Mouse (Mus musculus) liver, postnatal 0 days (tissue): ENCODE results near the gene Cox4i2. TPM values are rescaled to one million over a fixed set of nuclear protein-coding genes. Genes with fewer than 3 reads are reported as not detected.
A peak's percentile ranks its signal among the peaks of the same experiment; 100 is the strongest.

Experiments
- ATAC-seq: fragments of 200-750 bp; cut with Nextera tagmentation; 2 replicates; pipeline ENCODE4 v1.8.0; 2017; ENCODE audit warnings: mild to moderate bottlenecking, moderate library complexity
- DNase-seq: peaks from one replicate; pipeline ENCODE4 v3.0.0-alpha.2; 2016
- H3K27ac ChIP-seq: fragments of 300-500 bp; sonication (generic); 2 replicates; pipeline ENCODE4 v1.5.1; 2014; ENCODE audit warnings: antibody characterized with exemption, moderate library complexity, mild to moderate bottlenecking, low read depth
- H3K27me3 ChIP-seq: fragments of 300-500 bp; sonication (generic); 2 replicates; pipeline ENCODE4 v1.6.1; 2014; ENCODE audit warnings: low read length, control low read depth, mixed read lengths; ENCODE audit not compliant: insufficient read depth
- H3K36me3 ChIP-seq: fragments of 300-500 bp; sonication (generic); replicated peaks from 2 replicates; pipeline ENCODE4 v1.6.1; 2014; ENCODE audit warnings: mild to moderate bottlenecking, control low read depth, low read length, moderate library complexity, mixed read lengths; ENCODE audit not compliant: insufficient read depth
- H3K4me1 ChIP-seq: fragments of 300-500 bp; sonication (generic); 2 replicates; pipeline ENCODE4 v1.6.1; 2014; ENCODE audit warnings: antibody characterized with exemption, mild to moderate bottlenecking, control low read depth; ENCODE audit not compliant: insufficient read depth
- H3K4me2 ChIP-seq: fragments of 300-500 bp; sonication (generic); 2 replicates; pipeline ENCODE4 v1.6.1; 2014; ENCODE audit warnings: low read depth, mild to moderate bottlenecking, low read length, moderate library complexity, mixed read lengths
- H3K4me3 ChIP-seq: fragments of 300-500 bp; sonication (generic); 2 replicates; pipeline ENCODE4 v1.5.1; 2014; ENCODE audit warnings: low read depth, low read length
- H3K9ac ChIP-seq: fragments of 300-500 bp; sonication (generic); replicated peaks from 2 replicates; pipeline ENCODE4 v1.6.1; 2014; ENCODE audit warnings: mild to moderate bottlenecking, moderate library complexity
- H3K9me3 ChIP-seq: fragments of 300-500 bp; sonication (generic); 2 replicates; pipeline ENCODE4 v1.6.1; 2016; ENCODE audit warnings: mild to moderate bottlenecking, control low read depth, low read length, mixed read lengths
- CTCF ChIP-seq: sonication (generic); IDR thresholded peaks from 2 replicates; pipeline ENCODE4 v1.5.1; 2016; ENCODE audit warnings: antibody characterized with exemption, low read depth
- EP300 ChIP-seq: IDR thresholded peaks from 2 replicates; pipeline ENCODE4 v1.6.1; 2016; ENCODE audit warnings: antibody characterized with exemption, low read depth, mild to moderate bottlenecking
- WGBS: fragments of 180-500 bp; shearing (Covaris S2); extraction: QIAGEN DNeasy Blood & Tissue Kit; methylation state at CpG from one replicate; pipeline ENCODE4 v1.1.7; 2014; ENCODE audit not compliant: insufficient replicate concordance; 5-methylcytosine and 5-hydroxymethylcytosine counted together
- polyA plus RNA-seq: library from polyadenylated mRNA; unstranded; fragments of >200 nt; fragmentation: Nextera tagmentation; extraction: Ambion mirVana; gene quantifications from 2 replicates; pipeline ENCODE4 v1.2.1, GENCODE M21; 2015

The Cox4i2 gene
- polyA plus RNA-seq, 1 experiment from 2014 or later: 1.0 TPM

DNA sequence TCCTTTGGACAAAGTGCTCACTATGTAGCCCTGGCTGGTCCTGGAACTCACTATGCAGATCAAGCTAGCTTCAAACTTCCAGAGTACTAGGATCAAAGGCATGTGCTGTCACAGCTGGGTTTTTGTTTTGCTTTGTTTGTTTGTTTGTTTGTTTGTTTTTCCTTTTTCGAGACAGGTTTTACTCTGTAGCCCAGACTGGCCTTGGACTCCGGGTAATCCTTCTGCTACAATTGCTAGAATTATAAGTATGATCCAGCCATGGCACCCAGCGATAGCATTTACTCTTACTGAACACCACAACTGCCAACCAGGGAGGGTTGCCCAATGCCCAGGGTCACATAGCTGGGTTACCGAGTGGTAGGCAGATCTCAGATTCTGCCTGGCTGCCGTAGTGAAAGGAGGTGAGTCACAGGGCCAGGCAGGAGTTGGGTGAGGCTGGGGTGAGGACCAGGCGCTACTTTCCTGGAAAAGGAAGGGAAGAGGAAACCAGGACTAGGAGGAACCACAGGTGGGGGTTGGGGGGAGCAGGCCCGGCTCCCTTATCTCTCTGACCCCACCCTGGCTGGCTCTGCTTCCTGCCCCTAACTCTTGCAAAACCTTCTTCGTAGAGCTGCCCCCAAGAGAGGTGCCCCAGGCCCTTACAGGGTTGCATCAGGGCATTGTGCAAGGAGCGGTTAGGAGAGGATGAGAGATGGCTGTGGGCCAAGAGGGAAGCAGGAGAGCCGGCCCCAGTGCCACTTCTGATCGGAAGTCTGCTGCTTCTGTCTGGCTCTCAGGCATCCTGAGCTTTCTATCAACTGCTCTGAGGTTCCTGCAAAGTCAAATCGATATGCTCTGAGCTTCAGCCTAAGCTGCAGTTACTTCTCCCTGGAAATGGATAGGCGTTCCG is 12.6 kb upstream of the Cox4i2 start:
- ATAC-seq (peak; percentile 58), DNase-seq (peak; percentile 89)
- Histone ChIP-seq H3K4me1 (peaks cover 44% of the 10 kb centered on the region), H3K4me2 (peak overlapping the region; percentile 41), H3K9me3 (no peaks in the 10 kb centered on the region), H3K27me3 (no peaks in the 10 kb centered on the region), H3K27ac (peak overlapping the region; percentile 89), H3K4me3 (0 out of 2 replicates have a peak overlapping the region, but pooled peaks have one; percentile 1), H3K36me3 (no peaks in the 10 kb centered on the region), H3K9ac (peak overlapping the region; percentile 22; the same call in 1 of the 2 replicates)
- TF ChIP-seq EP300: peak; percentile 80
- no peak for TF ChIP-seq CTCF
- 11% methylated on average over 14 of the region's 14 CpGs for WGBS

- TF ChIP-seq CTCF: peak; percentile 84
- TF ChIP-seq EP300: no peak
- H3K27ac ChIP-seq: peak overlapping the region; percentile 89
- no peak overlapping the region for H3K4me3 ChIP-seq
- H3K9me3 ChIP-seq: no peaks in the 10 kb centered on the region
- H3K4me2 ChIP-seq: peak overlapping the region; percentile 41
- DNase-seq (peak; percentile 88), ATAC-seq (peak; percentile 26; the same call in 1 of the 2 replicates)
- 0 out of 2 replicates have a peak overlapping the region, but pooled peaks have one; percentile 18 for H3K9ac ChIP-seq
- H3K36me3 ChIP-seq: no peaks in the 10 kb centered on the region
- no peaks in the 10 kb centered on the region for H3K27me3 ChIP-seq
- WGBS: 8% methylated on average over 10 of the region's 10 CpGs
- H3K4me1 ChIP-seq: peaks cover 39% of the 10 kb centered on the region
Measured at GRCm38 (mm10) chr2:152742435-152742834, 11.5 kb upstream of the Cox4i2 start.

DNA sequence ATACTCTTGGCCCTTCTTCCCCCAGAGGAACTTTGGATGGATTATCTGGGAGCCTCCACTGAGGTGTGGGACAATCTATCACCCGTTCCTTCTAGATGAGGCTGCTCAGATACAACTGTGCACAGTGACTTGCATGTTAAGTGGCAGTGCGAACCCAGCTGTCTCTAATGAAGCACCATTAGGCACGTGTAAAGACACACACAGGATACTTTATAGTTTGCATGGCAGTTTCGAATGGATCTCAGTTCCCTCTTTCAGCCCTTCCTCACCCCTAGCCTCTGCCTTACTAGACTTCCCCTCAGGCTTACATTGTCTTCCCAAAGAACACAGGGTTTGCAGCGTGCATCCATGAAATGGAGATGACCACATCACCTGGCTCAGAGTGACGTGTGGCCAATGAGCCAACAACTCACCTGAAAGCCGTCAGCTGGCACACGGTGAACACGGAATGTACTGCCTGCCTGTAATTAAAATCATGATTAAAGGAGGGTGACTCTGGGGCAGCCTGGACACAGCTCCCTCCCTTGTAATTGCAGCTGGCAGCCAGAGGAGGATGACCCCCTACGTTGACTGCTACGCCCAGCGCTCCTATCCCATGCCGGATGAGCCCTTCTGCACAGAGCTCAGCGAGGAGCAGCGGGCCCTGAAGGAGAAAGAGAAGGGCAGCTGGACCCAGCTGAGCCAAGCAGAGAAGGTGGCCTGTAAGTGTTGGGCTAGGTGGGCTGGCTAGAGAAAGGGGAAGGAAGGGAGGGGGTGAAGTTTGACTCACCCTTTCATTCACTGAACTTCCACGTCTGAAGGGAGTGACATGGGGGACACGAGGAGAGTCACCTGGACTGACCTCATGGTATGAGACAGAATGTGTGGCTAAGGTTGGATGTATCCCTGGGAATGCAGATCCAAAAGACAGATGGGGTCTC is 2.8 kb downstream of the Cox4i2 start:
- Histone ChIP-seq H3K4me1 (peaks cover 12% of the 10 kb centered on the region; the same call in 1 of the 2 replicates), H3K9ac (no peak overlapping the region), H3K4me3 (no peak overlapping the region), H3K27me3 (peaks cover 4% of the 10 kb centered on the region; the same call in 1 of the 2 replicates), H3K4me2 (no peak overlapping the region), H3K27ac (no peak overlapping the region), H3K9me3 (no peaks in the 10 kb centered on the region), H3K36me3 (no peaks in the 10 kb centered on the region)
- DNase-seq: no peak
- WGBS: 58% methylated on average over 17 of the region's 17 CpGs
- ATAC-seq: peak; percentile 48
- no peak for TF ChIP-seq CTCF
- TF ChIP-seq EP300: no peak

DNA sequence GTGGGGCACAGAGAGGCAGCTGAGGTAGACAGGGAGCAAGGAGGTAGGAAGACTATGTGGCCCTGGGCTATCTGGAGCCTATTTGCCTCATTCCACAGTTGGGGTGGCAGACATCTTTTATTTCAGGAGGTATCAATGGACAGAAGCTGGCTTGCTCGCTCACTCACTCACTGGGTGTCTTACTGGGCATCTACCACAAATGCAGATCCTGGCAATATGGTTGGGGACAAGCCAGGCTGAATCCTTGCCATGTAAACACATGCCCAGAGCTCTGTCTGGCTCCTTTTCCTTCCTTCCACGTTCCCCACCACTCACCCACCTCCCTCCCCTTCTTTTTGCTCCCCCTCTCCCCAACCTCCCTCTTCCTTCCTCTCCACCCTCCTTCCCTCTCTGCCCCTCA is 3.5 kb downstream of the Cox4i2 start:
- 53% methylated on average over 2 of the region's 2 CpGs for WGBS
- Histone ChIP-seq H3K4me3 (no peak overlapping the region), H3K9me3 (no peaks in the 10 kb centered on the region), H3K36me3 (no peaks in the 10 kb centered on the region), H3K27me3 (peaks cover 4% of the 10 kb centered on the region; the same call in 1 of the 2 replicates), H3K4me2 (no peak overlapping the region), H3K27ac (no peak overlapping the region), H3K4me1 (peaks cover 12% of the 10 kb centered on the region; the same call in 1 of the 2 replicates), H3K9ac (no peak overlapping the region)
- ATAC-seq: no peak
- TF ChIP-seq CTCF (no peak), EP300 (no peak)
- no peak for DNase-seq

DNA sequence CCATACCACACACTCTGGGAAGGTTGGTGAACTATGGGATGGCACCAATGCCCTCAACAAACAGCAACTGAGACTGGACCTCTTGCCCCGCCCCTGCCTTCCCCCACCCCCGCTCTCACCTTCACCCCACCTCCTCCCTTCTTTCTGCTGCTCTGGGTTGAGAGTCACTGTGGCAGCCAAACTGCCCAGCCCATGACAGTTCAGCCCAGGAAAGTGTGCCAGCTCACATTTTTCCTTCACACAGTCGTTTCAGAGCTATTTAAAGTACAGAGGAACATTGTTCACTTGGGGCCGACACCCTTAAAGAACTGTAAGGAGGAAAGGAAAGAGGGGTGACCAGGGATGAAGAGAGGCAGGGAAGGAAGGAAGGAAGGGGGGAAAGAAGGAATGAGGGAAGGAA is 4.4 kb downstream of the Cox4i2 start:
- H3K27me3 ChIP-seq: peaks cover 4% of the 10 kb centered on the region; the same call in 1 of the 2 replicates
- H3K27ac ChIP-seq: no peak overlapping the region
- H3K4me2 ChIP-seq: no peak overlapping the region
- no peak overlapping the region for H3K9ac ChIP-seq
- H3K4me1 ChIP-seq: peaks cover 12% of the 10 kb centered on the region; the same call in 1 of the 2 replicates
- DNase-seq: no peak
- no peak for TF ChIP-seq CTCF
- TF ChIP-seq EP300: no peak
- H3K9me3 ChIP-seq: no peaks in the 10 kb centered on the region
- 54% methylated on average over 4 of the region's 4 CpGs for WGBS
- no peak overlapping the region for H3K4me3 ChIP-seq
- ATAC-seq: no peak
- H3K36me3 ChIP-seq: no peaks in the 10 kb centered on the region

DNA sequence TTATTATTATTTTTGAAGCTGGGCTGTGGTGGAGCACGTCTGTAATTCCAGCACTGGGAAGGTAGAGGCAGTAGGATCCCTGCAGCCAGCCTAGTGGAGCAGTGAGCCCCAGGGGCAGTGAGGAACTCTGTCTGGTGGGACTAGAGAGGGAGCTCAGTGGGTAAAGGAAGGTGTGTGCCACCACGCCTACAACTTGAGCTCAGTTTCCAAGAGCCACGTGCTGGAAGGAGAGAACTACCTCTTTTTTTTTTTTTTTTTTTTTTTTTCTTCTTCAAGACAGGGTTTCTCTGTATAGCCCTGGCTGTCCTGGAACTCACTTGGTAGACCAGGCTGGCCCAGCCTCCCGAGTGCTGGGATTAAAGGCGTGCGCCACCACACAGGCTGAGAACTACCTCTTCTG is 9.3 kb downstream of the Cox4i2 start:
- DNase-seq: no peak
- H3K4me3 ChIP-seq: no peak overlapping the region
- no peaks in the 10 kb centered on the region for H3K9me3 ChIP-seq
- H3K27ac ChIP-seq: no peak overlapping the region
- no peaks in the 10 kb centered on the region for H3K27me3 ChIP-seq
- no peak overlapping the region for H3K4me2 ChIP-seq
- 62% methylated on average over 6 of the region's 6 CpGs for WGBS
- no peak overlapping the region for H3K9ac ChIP-seq
- TF ChIP-seq EP300: no peak
- H3K4me1 ChIP-seq: peaks cover 17% of the 10 kb centered on the region
- no peaks in the 10 kb centered on the region for H3K36me3 ChIP-seq
- no peak for ATAC-seq
